Mouse (Mus musculus) limb, embryonic 11.5 days (tissue): ENCODE results near the gene Nell1. TPM values are rescaled to one million over a fixed set of nuclear protein-coding genes. Genes with fewer than 3 reads are reported as not detected.

ENCODE experiments used
- ATAC-seq: fragments of 200-750 bp; cut with Nextera tagmentation; 2 replicates; pipeline ENCODE4 v1.8.0; 2017; ENCODE audit warnings: low read depth; ENCODE audit not compliant: insufficient number of reproducible peaks, low FRiP score, low TSS enrichment
- DNase-seq: peaks from one replicate; pipeline ENCODE4 v3.0.0-alpha.2; 2015; ENCODE audit warnings: low spot score
- H3K27ac ChIP-seq: fragments of 300-500 bp; sonication (generic); replicated peaks from 2 replicates; pipeline ENCODE4 v1.5.1; 2014; ENCODE audit warnings: low read depth, mild to moderate bottlenecking, low read length
- H3K27me3 ChIP-seq: fragments of 300-500 bp; sonication (generic); 2 replicates; pipeline ENCODE4 v1.6.1; 2014; ENCODE audit warnings: mild to moderate bottlenecking, low read length, mixed read lengths; ENCODE audit not compliant: control insufficient read depth, insufficient read depth
- H3K36me3 ChIP-seq: fragments of 300-500 bp; sonication (generic); 2 replicates; pipeline ENCODE4 v1.6.1; 2014; ENCODE audit warnings: mild to moderate bottlenecking, low read length, moderate library complexity, mixed read lengths; ENCODE audit not compliant: control insufficient read depth, insufficient read depth
- H3K4me1 ChIP-seq: fragments of 300-500 bp; sonication (generic); 2 replicates; pipeline ENCODE4 v1.6.1; 2014; ENCODE audit warnings: low read length, mixed read lengths; ENCODE audit not compliant: control insufficient read depth, insufficient read depth
- H3K4me2 ChIP-seq: fragments of 300-500 bp; sonication (generic); 2 replicates; pipeline ENCODE4 v1.6.1; 2014; ENCODE audit warnings: low read depth, mild to moderate bottlenecking, moderate library complexity; ENCODE audit not compliant: severe bottlenecking
- H3K4me3 ChIP-seq: fragments of 300-500 bp; sonication (generic); 2 replicates; pipeline ENCODE4 v1.5.1; 2014; ENCODE audit warnings: low read depth, low read length
- H3K9ac ChIP-seq: fragments of 300-500 bp; sonication (generic); 2 replicates; pipeline ENCODE4 v1.6.1; 2014; ENCODE audit warnings: mild to moderate bottlenecking, low read length
- H3K9me3 ChIP-seq: fragments of 300-500 bp; sonication (generic); 2 replicates; pipeline ENCODE4 v1.6.1; 2016; ENCODE audit warnings: low read length; ENCODE audit not compliant: control insufficient read depth
- WGBS: fragments of 180-500 bp; shearing (Covaris S2); extraction: QIAGEN DNeasy Blood & Tissue Kit; methylation state at CpG from one replicate; pipeline ENCODE4 v1.1.7; 2014; 5-methylcytosine and 5-hydroxymethylcytosine counted together
- polyA plus RNA-seq: library from polyadenylated mRNA; unstranded; fragments of >200 nt; fragmentation: Nextera tagmentation; extraction: Ambion mirVana; gene quantifications from 2 replicates; pipeline ENCODE4 v1.2.1, GENCODE M21; 2014

Gene Nell1
- polyA plus RNA-seq, 1 experiment from 2014 or later, result 0.65 TPM

- H3K4me3 ChIP-seq, result no peak overlapping the region
- no peak overlapping the region for H3K27ac ChIP-seq
- H3K9me3 ChIP-seq, result no peaks in the 10 kb centered on the region
- no peaks in the 10 kb centered on the region for H3K27me3 ChIP-seq
- H3K9ac ChIP-seq, result no peak overlapping the region
- ATAC-seq, result no peak
- no peaks in the 10 kb centered on the region for H3K4me1 ChIP-seq
- WGBS, result 34% methylated on average over 8 of the region's 8 CpGs
- no peak overlapping the region for H3K4me2 ChIP-seq
- no peak for DNase-seq
- H3K36me3 ChIP-seq, result no peaks in the 10 kb centered on the region
Measured at GRCm38 (mm10) chr7:50105612-50106321, 131.1 kb downstream of the Nell1 start.

- H3K9me3 ChIP-seq, result no peaks in the 10 kb centered on the region
- H3K4me1 ChIP-seq, result no peaks in the 10 kb centered on the region
- H3K4me3 ChIP-seq, result no peak overlapping the region
- WGBS, result 82% methylated on average over 2 of the region's 2 CpGs
- H3K27ac ChIP-seq, result no peak overlapping the region
- no peaks in the 10 kb centered on the region for H3K36me3 ChIP-seq
- no peak for ATAC-seq
- H3K4me2 ChIP-seq, result no peak overlapping the region
- DNase-seq, result no peak
- no peak overlapping the region for H3K9ac ChIP-seq
- H3K27me3 ChIP-seq, result no peaks in the 10 kb centered on the region
Measured at GRCm38 (mm10) chr7:50107261-50107660, 132.6 kb downstream of the Nell1 start.

GRCm38 (mm10) chr7:50118348-50118747 is 143.7 kb downstream of the Nell1 start:
- H3K4me3 ChIP-seq, result no peak overlapping the region
- no peaks in the 10 kb centered on the region for H3K36me3 ChIP-seq
- 99% methylated on average over 5 of the region's 5 CpGs for WGBS
- ATAC-seq, result no peak
- H3K27me3 ChIP-seq, result no peaks in the 10 kb centered on the region
- no peak overlapping the region for H3K9ac ChIP-seq
- H3K27ac ChIP-seq, result no peak overlapping the region
- no peak for DNase-seq
- no peaks in the 10 kb centered on the region for H3K9me3 ChIP-seq
- no peaks in the 10 kb centered on the region for H3K4me1 ChIP-seq
- no peak overlapping the region for H3K4me2 ChIP-seq

- H3K9me3 ChIP-seq, result no peaks in the 10 kb centered on the region
- H3K4me2 ChIP-seq, result no peak overlapping the region
- H3K4me3 ChIP-seq, result no peak overlapping the region
- no peak for ATAC-seq
- 90% methylated on average over 3 of the region's 3 CpGs for WGBS
- H3K36me3 ChIP-seq, result no peaks in the 10 kb centered on the region
- H3K4me1 ChIP-seq, result no peaks in the 10 kb centered on the region
- no peak for DNase-seq
- H3K27me3 ChIP-seq, result no peaks in the 10 kb centered on the region
- H3K27ac ChIP-seq, result no peak overlapping the region
- no peak overlapping the region for H3K9ac ChIP-seq
Measured at GRCm38 (mm10) chr7:50137706-50138105, 163.0 kb downstream of the Nell1 start.

DNA sequence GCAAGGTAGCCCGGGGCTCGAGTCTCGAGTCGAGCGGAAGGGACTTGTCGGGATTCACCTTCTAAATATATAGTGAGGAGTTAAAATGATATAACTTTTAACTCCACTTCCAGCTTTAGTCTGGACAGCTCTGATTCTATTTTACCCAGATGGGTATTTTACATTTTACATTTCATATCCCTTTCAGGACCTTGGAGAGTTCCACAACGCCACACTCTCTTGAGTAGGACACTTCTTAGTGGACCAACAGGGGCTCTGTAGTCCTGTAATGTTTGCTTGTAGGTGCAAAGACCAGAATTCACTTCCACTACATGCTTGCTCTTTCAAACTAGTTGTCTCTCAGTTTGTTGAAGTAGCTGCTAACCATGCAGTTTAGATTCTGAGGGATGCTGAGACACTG is 174.7 kb downstream of the Nell1 start:
- no peak overlapping the region for H3K4me3 ChIP-seq
- no peaks in the 10 kb centered on the region for H3K27me3 ChIP-seq
- no peaks in the 10 kb centered on the region for H3K9me3 ChIP-seq
- no peak overlapping the region for H3K4me2 ChIP-seq
- H3K27ac ChIP-seq, result no peak overlapping the region
- WGBS, result 90% methylated on average over 7 of the region's 7 CpGs
- no peaks in the 10 kb centered on the region for H3K4me1 ChIP-seq
- ATAC-seq (no peak), DNase-seq (peak; percentile 34)
- H3K9ac ChIP-seq, result no peak overlapping the region
- H3K36me3 ChIP-seq, result no peaks in the 10 kb centered on the region

DNA sequence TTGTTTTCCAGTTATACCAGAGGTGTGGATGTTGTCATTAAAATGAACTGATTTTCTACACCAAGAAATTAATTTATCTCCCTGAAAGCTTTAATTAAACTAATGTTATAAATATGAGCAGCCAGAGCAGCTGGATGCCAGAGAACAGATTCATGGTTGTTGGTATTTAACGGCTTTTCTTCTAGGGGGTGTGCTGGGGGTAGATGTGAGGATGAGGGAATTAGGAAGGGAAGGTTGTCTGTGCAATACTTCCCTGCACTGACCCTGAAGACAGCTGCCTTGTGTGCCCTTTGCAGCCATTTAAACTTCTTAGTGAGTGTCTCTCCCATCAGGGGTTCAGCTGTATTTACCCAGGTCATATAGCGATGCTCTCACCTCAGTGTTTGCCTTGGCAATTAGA is 176.2 kb downstream of the Nell1 start:
- ATAC-seq (no peak), DNase-seq (no peak)
- no peak overlapping the region for H3K4me2 ChIP-seq
- no peak overlapping the region for H3K27ac ChIP-seq
- no peaks in the 10 kb centered on the region for H3K9me3 ChIP-seq
- H3K4me1 ChIP-seq, result no peaks in the 10 kb centered on the region
- H3K9ac ChIP-seq, result no peak overlapping the region
- 78% methylated on average over 2 of the region's 2 CpGs for WGBS
- H3K36me3 ChIP-seq, result no peaks in the 10 kb centered on the region
- no peak overlapping the region for H3K4me3 ChIP-seq
- H3K27me3 ChIP-seq, result no peaks in the 10 kb centered on the region

DNA sequence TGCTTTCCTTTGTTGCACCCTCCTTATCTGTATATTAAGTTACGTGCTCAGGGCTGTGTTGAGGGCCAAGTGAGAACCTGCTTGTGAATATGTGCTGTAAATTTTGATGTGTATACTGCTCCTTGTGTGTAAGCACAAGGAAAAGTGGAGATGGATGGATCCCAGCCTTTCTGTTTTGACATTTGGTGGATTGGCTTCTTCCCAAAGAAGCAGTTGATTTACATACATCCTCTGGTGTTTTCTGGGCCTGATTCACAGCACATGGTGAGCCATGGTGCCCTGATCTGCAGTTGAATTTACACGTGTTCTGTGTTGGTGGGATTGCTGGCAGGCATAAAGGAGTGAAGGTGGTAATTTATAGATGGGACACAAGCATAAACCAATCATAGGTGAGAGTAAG is 179.0 kb downstream of the Nell1 start:
- ATAC-seq (no peak), DNase-seq (no peak)
- H3K27me3 ChIP-seq, result no peaks in the 10 kb centered on the region
- no peak overlapping the region for H3K4me2 ChIP-seq
- no peak overlapping the region for H3K4me3 ChIP-seq
- H3K36me3 ChIP-seq, result no peaks in the 10 kb centered on the region
- no peaks in the 10 kb centered on the region for H3K9me3 ChIP-seq
- no peak overlapping the region for H3K9ac ChIP-seq
- no peak overlapping the region for H3K27ac ChIP-seq
- 67% methylated on average over 2 of the region's 2 CpGs for WGBS
- H3K4me1 ChIP-seq, result no peaks in the 10 kb centered on the region

GRCm38 (mm10) chr7:50162602-50163001 is 187.9 kb downstream of the Nell1 start:
- no peaks in the 10 kb centered on the region for H3K9me3 ChIP-seq
- ATAC-seq (no peak), DNase-seq (no peak)
- no peaks in the 10 kb centered on the region for H3K4me1 ChIP-seq
- H3K36me3 ChIP-seq, result no peaks in the 10 kb centered on the region
- no peaks in the 10 kb centered on the region for H3K27me3 ChIP-seq
- H3K27ac ChIP-seq, result no peak overlapping the region
- no peak overlapping the region for H3K4me3 ChIP-seq
- WGBS, result 90% methylated on average over 5 of the region's 5 CpGs
- H3K4me2 ChIP-seq, result no peak overlapping the region
- no peak overlapping the region for H3K9ac ChIP-seq

DNA sequence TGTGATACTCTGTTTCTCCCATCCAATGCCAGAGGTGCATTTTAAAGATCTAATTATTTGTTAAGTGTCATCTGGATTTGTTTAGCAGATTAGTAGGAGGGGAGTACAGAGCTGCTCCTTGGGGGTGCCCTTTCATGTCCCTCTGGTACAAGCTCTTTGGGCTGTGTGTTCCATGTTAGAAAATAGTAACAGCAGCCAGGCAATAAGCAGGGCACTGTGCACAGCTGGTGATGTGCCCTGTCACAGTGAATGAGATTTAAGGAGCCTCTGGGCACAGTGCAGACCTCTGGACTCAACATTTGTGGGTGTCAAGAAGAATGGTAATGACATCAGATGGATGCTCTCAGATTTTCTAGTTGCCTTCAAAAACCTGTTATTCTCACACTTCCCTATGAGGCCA is 194.1 kb downstream of the Nell1 start:
- DNase-seq (peak; percentile 23), ATAC-seq (peak; percentile 72; the same call in 1 of the 2 replicates)
- H3K4me2 ChIP-seq, result no peak overlapping the region
- no peak overlapping the region for H3K4me3 ChIP-seq
- H3K27me3 ChIP-seq, result no peaks in the 10 kb centered on the region
- H3K27ac ChIP-seq, result no peak overlapping the region
- H3K9ac ChIP-seq, result no peak overlapping the region
- peaks cover 3% of the 10 kb centered on the region; the same call in 1 of the 2 replicates for H3K4me1 ChIP-seq
- no peaks in the 10 kb centered on the region for H3K36me3 ChIP-seq
- H3K9me3 ChIP-seq, result no peaks in the 10 kb centered on the region
